Mouse (Mus musculus): ENCODE data around the gene Prickle2.

Gene Prickle2

GRCm38 (mm10) chr6:92458026-92458425 lies 247.9 kb downstream of the Prickle2 start:
- in situ Hi-C loops (cut with MboI, MseI): no loop called here

- in situ Hi-C loops (cut with MboI, MseI): no loop called here
These were observed 254.5 kb downstream of the Prickle2 start for GRCm38 (mm10) chr6:92451421-92451820.

GRCm38 (mm10) chr6:92449956-92450355 lies 256.0 kb downstream of the Prickle2 start:
- in situ Hi-C loops (cut with MboI, MseI): no loop called here

GRCm38 (mm10) chr6:92446662-92447061 lies 259.3 kb downstream of the Prickle2 start:
- in situ Hi-C loops (cut with MboI, MseI): no loop called here

DNA sequence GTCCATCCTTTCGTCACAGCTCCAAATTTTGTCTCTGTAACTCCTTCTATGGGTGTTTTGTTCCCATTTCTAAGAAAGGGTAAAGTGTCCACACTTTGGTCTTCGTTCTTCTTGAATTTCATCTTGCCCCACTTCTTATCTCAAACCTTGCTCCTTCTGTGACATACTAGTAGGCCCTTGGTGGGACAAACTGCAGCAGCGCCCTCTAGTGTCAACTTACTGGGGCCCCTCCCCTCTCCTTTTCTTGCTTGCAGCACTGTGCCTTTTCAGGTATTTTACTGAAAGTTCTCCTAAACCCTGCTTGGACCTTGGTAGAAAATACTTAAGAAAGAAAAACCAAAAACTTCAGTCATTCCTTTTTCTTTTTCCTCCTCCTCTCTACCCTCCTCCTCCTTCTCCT lies 264.8 kb downstream of the Prickle2 start:
- in situ Hi-C loops (cut with MboI, MseI): no loop called here

DNA sequence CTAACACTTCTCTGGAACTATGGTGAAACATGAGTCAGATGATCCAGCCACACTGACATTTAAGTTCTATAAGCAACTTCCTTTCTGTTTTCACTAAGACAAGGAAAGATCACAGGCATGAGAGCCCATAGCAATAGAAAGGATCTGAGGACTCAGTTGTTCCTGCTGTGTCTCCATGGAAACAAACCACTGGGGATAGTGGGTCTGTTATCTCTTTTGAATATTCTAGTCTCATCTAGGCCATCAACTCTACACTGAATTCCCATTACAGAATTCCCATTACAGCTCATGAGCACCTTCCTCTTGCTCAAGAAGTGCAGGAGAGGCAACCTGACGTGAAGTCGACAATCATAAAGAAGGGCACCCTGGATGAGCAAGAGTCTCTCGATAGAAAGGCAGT lies 265.7 kb downstream of the Prickle2 start:
- in situ Hi-C loops (cut with MboI, MseI): no loop called here

DNA sequence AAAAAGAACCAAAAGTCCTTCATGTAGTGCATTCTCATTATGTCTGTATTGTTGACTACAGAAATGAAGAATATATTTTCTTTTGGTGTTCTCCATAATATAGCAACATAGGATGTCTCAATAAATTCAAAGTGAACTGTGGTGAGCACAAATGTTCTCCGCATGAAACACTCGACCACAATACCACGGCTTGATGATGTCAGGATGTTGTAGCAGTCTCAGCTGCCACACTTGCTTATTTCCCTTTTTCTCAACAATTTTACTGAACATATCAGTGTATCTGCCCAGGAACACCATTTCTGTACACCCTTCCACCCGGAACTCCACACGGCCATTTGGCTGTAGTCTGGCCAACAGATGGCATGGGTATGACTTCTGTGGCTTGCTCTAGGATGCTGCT lies 273.8 kb downstream of the Prickle2 start:
- in situ Hi-C loops (cut with MboI, MseI): no loop called here

DNA sequence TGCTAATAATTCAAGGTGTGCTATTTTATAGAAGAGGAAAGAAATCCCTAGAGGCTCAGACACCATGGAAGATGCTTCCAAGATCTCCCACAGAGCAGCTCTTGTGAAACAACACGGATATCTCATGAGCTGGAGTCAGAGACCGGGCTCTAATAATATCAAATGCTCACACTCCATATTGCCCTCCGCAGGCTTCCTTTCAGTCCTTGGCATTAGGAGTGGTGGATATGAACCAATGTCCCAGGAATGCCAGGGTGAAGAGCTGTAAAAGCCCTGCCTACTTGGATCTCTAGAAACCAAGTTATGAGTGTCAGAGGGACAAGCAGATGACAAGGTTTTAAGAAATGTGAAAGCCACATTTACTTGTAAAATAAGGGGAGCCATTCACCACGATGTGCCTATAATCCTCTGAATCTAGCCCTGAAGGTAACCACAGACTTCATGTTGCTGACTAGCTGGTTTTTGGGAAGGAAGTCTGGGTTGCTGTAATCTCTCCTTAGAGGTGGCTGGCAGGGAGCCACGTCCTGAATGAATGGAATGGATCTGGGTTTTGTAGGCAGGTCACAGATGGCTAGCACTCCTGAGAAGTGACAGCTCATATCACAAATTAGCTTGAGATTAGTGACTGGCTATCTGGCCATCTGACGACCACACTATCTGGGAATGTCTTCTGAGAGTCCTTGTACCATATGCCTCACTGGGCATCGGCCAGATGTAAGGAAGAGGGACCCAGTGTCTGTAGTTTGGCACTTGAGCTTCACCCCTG lies 278.4 kb downstream of the Prickle2 start:
- in situ Hi-C loops (cut with MboI, MseI): no loop called here

- in situ Hi-C loops (cut with MboI, MseI): no loop called here
These were observed 280.1 kb downstream of the Prickle2 start for GRCm38 (mm10) chr6:92425901-92426300.

GRCm38 (mm10) chr6:92425476-92425875 lies 280.5 kb downstream of the Prickle2 start:
- in situ Hi-C loops (cut with MboI, MseI): no loop called here

- in situ Hi-C loops (cut with MboI, MseI): no loop called here
These were observed 281.0 kb downstream of the Prickle2 start for GRCm38 (mm10) chr6:92424991-92425390.

GRCm38 (mm10) chr6:92422286-92422685 lies 283.7 kb downstream of the Prickle2 start:
- in situ Hi-C loops (cut with MboI, MseI): no loop called here

- in situ Hi-C loops (cut with MboI, MseI): no loop called here
These were observed 285.8 kb downstream of the Prickle2 start for GRCm38 (mm10) chr6:92420106-92420505.

DNA sequence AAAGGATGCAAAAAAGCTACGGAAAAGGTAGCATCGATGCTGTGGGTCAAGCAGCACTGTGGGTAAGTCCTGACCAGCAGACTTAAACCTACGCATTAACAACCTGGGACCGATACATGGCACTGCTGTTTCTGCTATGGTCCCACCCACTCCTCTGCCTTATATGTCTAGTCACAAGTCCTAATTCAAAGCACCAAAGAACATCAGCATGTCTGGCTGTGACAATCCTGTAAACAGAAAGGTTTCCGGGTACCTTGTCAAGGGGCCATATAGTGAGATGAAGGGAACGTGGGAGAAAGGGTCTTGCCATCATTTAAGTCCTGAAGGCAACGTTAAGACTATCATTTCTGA lies 290.6 kb downstream of the Prickle2 start:
- in situ Hi-C loops (cut with MboI, MseI): no loop called here

- in situ Hi-C loops (cut with MboI, MseI): no loop called here
These were observed 291.2 kb downstream of the Prickle2 start for GRCm38 (mm10) chr6:92414478-92415404.

- in situ Hi-C loops (cut with MboI, MseI): no loop called here
These were observed 292.0 kb downstream of the Prickle2 start for GRCm38 (mm10) chr6:92413982-92414381.

GRCm38 (mm10) chr6:92409788-92410187 lies 296.2 kb downstream of the Prickle2 start:
- in situ Hi-C loops (cut with MboI, MseI): no loop called here

DNA sequence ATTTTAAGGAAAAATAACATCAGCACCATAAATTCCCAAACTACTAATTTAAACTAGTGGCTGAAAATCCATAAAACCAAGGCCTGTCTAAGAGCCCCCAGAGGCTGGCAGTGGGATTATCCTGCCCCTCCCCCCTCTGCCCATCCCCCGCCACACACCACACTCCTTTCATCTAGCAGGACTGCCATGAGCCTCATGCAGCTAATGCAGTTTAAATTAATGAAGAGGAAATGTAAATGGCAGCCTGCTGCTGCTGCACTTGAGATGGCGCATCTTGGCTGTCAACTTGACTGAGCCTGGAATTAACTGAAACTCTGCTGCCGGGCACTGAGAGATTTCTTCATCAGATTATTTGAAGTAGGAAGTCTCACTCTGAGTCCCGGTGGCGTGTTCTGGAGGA lies 298.7 kb downstream of the Prickle2 start:
- in situ Hi-C loops (cut with MboI, MseI): no loop called here

DNA sequence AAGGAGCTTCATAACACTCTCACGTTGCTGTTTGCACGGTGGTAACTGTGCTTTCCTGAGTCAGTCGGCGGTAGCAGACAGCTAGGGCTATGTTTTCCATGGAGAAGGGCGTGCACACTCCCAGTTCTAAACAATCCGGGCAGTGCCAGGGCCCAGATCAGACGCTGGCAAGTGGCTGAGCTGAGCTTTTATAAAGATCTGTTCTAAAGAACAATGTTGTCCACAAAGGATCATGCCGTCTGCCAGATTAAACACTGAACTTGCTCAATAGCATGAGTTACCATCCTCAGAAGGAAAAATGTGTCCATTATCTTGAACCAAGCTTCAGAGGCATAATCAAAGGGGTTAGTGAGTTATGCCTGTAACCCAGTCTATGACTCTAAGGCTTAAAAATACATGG lies 300.4 kb downstream of the Prickle2 start:
- in situ Hi-C loops (cut with MboI, MseI): no loop called here

DNA sequence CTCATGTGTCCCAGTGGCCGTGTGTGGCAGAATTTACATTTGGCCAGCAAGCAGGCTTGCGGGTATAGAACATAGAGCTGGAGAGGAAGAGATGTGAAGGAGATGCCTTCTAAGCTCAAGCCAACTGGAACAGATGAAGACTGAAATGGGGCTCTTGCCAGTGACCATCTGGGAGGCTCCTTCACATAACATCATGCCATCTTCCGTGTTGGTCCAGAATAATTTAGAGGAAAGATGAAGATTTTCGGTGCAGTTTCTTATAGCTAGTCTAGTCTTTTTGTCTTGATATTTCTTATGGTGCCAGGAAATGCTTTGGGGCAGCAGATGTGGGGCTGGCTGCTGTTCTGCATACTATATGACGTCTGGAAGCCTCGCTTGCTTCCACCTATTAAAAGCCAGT lies 308.1 kb downstream of the Prickle2 start:
- in situ Hi-C loops (cut with MboI, MseI): no loop called here

DNA sequence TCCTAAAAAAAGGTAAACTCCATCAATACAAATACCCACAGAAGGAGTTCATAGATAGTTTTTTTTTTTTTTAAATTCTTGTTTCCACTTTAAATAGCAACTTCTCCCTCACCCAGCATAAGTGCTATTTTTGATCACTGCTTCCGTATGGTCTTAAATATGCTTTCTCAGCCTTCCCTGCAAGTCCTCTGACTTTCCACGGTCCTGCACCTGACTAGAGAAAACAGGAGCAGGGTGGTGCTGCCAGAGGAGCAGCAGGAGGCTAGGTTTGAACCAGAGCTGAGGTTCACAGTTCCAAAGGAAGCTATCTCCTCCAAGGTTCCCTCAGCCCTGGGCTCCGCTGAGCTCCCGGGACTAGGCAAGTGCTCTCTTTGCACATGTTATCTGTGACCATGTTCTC lies 310.4 kb downstream of the Prickle2 start:
- in situ Hi-C loops (cut with MboI, MseI): no loop called here

- in situ Hi-C loops (cut with MboI, MseI): no loop called here
These were observed 310.8 kb downstream of the Prickle2 start for GRCm38 (mm10) chr6:92395143-92395542.

DNA sequence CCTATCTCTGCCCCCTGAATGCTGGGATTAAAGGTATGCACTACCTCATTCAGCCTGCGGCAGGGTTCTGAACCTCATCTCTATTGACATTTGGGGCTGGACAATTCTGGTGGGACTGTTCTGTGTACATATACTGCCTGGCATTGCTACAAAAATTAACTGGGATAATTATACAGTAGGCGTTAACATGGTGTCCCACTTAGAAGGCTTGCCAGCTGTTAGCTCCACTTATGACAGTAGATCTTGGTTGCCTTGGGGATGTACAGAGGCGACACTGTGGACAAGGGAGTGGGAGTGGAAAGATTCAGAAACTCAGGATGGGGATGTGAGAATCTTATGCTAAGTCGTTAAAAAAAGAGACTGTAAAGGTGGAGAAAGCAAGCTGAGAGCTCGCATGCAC lies 311.3 kb downstream of the Prickle2 start:
- in situ Hi-C loops (cut with MboI, MseI): no loop called here

Data from T-helper 2 cell (primary cell).